Mouse (Mus musculus): Measurements from ENCODE around the gene Olfr122. TPM values are rescaled to one million over a fixed set of nuclear protein-coding genes. Genes with fewer than 3 reads are reported as not detected.

The Olfr122 gene
- polyA plus RNA-seq (2015; fragmentation: Nextera tagmentation; extraction: Ambion mirVana) = 0.16 TPM in 1 of 2 replicates, not detected in the other

- H3K4me1 ChIP-seq = no peaks in the 10 kb centered on the region
- H3K27ac ChIP-seq (replicated peaks) = no peak within 1 kb of the TSS
- no peaks in the 10 kb centered on the region for H3K27me3 ChIP-seq
- ATAC-seq (ENCODE audit: insufficient number of reproducible peaks, low FRiP score, low TSS enrichment, low read depth) = no peak
- 82% methylated on average over 4 of the region's 4 CpGs for WGBS
- no peak within 1 kb of the TSS for H3K4me2 ChIP-seq (replicated peaks)
- no peaks in the 10 kb centered on the region for H3K9me3 ChIP-seq (replicated peaks)
- no peak within 1 kb of the TSS for H3K9ac ChIP-seq
- no peak within 1 kb of the TSS for H3K4me3 ChIP-seq (replicated peaks)
- no peaks in the 10 kb centered on the region for H3K36me3 ChIP-seq
These were observed at the start of gene Olfr122 for GRCm38 (mm10) chr17:37768307-37768706. Gene Olfr122 (plus strand): TSS chr17:37768607.

GRCm38 (mm10) chr17:37721508-37721907 is 46.9 kb upstream of the Olfr122 start, which contains the start of gene Olfr120:
Gene Olfr120 (plus strand): TSS chr17:37721808.
- Histone ChIP-seq H3K27me3 (no peaks in the 10 kb centered on the region), H3K9me3 (replicated peaks) (no peaks in the 10 kb centered on the region), H3K4me3 (replicated peaks) (no peak within 1 kb of the TSS), H3K36me3 (no peaks in the 10 kb centered on the region), H3K27ac (replicated peaks) (no peak within 1 kb of the TSS), H3K9ac (no peak within 1 kb of the TSS), H3K4me1 (no peaks in the 10 kb centered on the region), H3K4me2 (replicated peaks) (no peak within 1 kb of the TSS)
- 74% methylated on average over 1 of the region's 1 CpGs for WGBS
- no peak for ATAC-seq (ENCODE audit: insufficient number of reproducible peaks, low FRiP score, low TSS enrichment, low read depth)

GRCm38 (mm10) chr17:37738070-37738469 is 30.3 kb upstream of the Olfr122 start:
- no peaks in the 10 kb centered on the region for H3K36me3 ChIP-seq
- no peak for ATAC-seq (ENCODE audit: insufficient number of reproducible peaks, low FRiP score, low TSS enrichment, low read depth)
- no peaks in the 10 kb centered on the region for H3K9me3 ChIP-seq (replicated peaks)
- 59% methylated on average over 7 of the region's 7 CpGs for WGBS
- no peaks in the 10 kb centered on the region for H3K4me1 ChIP-seq
- H3K4me3 ChIP-seq (replicated peaks) = no peak overlapping the region
- no peak overlapping the region for H3K9ac ChIP-seq
- H3K27ac ChIP-seq (replicated peaks) = no peak overlapping the region
- no peaks in the 10 kb centered on the region for H3K27me3 ChIP-seq
- H3K4me2 ChIP-seq (replicated peaks) = no peak overlapping the region

DNA sequence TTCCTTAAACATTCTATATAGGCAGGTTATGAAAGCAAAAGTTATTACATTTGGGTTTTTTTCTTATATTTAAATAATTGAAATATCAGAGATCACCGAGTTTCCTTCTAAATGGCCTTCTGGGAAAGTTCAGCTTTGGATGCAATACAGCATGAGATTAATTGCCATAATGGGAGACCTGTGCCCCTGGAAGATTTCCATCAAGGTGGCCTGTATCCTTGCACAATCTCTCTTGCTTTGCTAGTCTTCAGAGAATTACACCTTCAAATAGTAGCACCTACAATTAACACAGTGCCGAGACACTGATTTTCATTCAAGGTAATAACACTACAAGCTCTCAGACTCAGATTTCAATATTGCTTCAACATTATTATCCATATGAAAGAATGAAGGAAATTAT is 24.8 kb downstream of the Olfr122 start, which contains the start of gene Olfr123:
Gene Olfr123 (plus strand): TSS at position 301 of the 400 bp plus-strand sequence.
- H3K4me2 ChIP-seq (replicated peaks) = no peak within 1 kb of the TSS
- no peaks in the 10 kb centered on the region for H3K4me1 ChIP-seq
- no peak within 1 kb of the TSS for H3K9ac ChIP-seq
- H3K36me3 ChIP-seq = no peaks in the 10 kb centered on the region
- no peak for ATAC-seq (ENCODE audit: insufficient number of reproducible peaks, low FRiP score, low TSS enrichment, low read depth)
- WGBS = 93% methylated on average over 2 of the region's 2 CpGs
- no peak within 1 kb of the TSS for H3K27ac ChIP-seq (replicated peaks)
- no peaks in the 10 kb centered on the region for H3K9me3 ChIP-seq (replicated peaks)
- no peak within 1 kb of the TSS for H3K4me3 ChIP-seq (replicated peaks)
- H3K27me3 ChIP-seq = no peaks in the 10 kb centered on the region

DNA sequence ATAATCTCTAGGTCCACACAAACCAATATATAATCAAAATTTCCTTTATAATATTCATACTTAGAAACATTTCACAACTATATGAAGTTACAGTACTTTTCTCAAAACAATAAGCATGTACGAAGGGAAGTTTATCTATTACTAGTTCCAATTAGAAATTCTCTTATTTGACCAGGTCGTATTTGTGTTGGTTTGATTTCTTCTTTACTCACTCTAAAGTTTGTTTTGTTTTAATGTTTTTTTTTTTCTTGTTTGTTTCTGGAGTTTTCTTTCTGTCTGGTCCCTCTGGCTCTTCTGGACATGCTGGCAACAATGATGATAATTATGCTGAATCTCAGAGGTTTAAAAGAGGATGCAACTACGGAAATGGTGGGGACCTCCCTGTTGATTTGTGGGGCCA is 31.2 kb downstream of the Olfr122 start, which contains the start of gene Olfr124:
Gene Olfr124 (plus strand): TSS at position 301 of the 400 bp plus-strand sequence.
- Histone ChIP-seq H3K9ac (no peak within 1 kb of the TSS), H3K36me3 (no peaks in the 10 kb centered on the region), H3K4me1 (no peaks in the 10 kb centered on the region), H3K4me3 (replicated peaks) (no peak within 1 kb of the TSS), H3K27ac (replicated peaks) (no peak within 1 kb of the TSS), H3K9me3 (replicated peaks) (no peaks in the 10 kb centered on the region), H3K27me3 (no peaks in the 10 kb centered on the region), H3K4me2 (replicated peaks) (no peak within 1 kb of the TSS)
- no peak for ATAC-seq (ENCODE audit: insufficient number of reproducible peaks, low FRiP score, low TSS enrichment, low read depth)
- 84% methylated on average over 3 of the region's 3 CpGs for WGBS

Other genes starting within 250 kb of the Olfr122 start
- not detected in 2 replicates for gene Olfr112, start 199.2 kb upstream of the Olfr122 start, polyA plus RNA-seq (2015; fragmentation: Nextera tagmentation; extraction: Ambion mirVana)
- gene Olfr113, start 190.9 kb upstream of the Olfr122 start, polyA plus RNA-seq (2015; fragmentation: Nextera tagmentation; extraction: Ambion mirVana) = not detected in 2 replicates
- not detected in 2 replicates for gene Olfr114, start 175.9 kb upstream of the Olfr122 start, polyA plus RNA-seq (2015; fragmentation: Nextera tagmentation; extraction: Ambion mirVana)
- gene Olfr115, start 141.5 kb upstream of the Olfr122 start, polyA plus RNA-seq (2015; fragmentation: Nextera tagmentation; extraction: Ambion mirVana) = 0.21 TPM in 1 of 2 replicates, not detected in the other
- gene Olfr116, start 141.4 kb upstream of the Olfr122 start, polyA plus RNA-seq (2015; fragmentation: Nextera tagmentation; extraction: Ambion mirVana) = 0.11 TPM in 1 of 2 replicates, not detected in the other
- gene Olfr117, start 104.8 kb upstream of the Olfr122 start, polyA plus RNA-seq (2015; fragmentation: Nextera tagmentation; extraction: Ambion mirVana) = not detected in 2 replicates
- gene Olfr118, start 101.6 kb upstream of the Olfr122 start, polyA plus RNA-seq (2015; fragmentation: Nextera tagmentation; extraction: Ambion mirVana) = not detected in 2 replicates
- gene Olfr119, start 72.0 kb upstream of the Olfr122 start, polyA plus RNA-seq (2015; fragmentation: Nextera tagmentation; extraction: Ambion mirVana) = not detected in 2 replicates
- gene Olfr120, start 46.8 kb upstream of the Olfr122 start, polyA plus RNA-seq (2015; fragmentation: Nextera tagmentation; extraction: Ambion mirVana) = not detected in 2 replicates
- not detected in 2 replicates for gene Olfr121, start 19.8 kb upstream of the Olfr122 start, polyA plus RNA-seq (2015; fragmentation: Nextera tagmentation; extraction: Ambion mirVana)
- not detected in 2 replicates for gene Olfr123, start 24.9 kb downstream of the Olfr122 start, polyA plus RNA-seq (2015; fragmentation: Nextera tagmentation; extraction: Ambion mirVana)
- 0.04 and 0.09 TPM in 2 replicates for gene Olfr124, start 31.3 kb downstream of the Olfr122 start, polyA plus RNA-seq (2015; fragmentation: Nextera tagmentation; extraction: Ambion mirVana)
- gene Olfr125, start 64.3 kb downstream of the Olfr122 start, polyA plus RNA-seq (2015; fragmentation: Nextera tagmentation; extraction: Ambion mirVana) = 0.13 TPM in 1 of 2 replicates, not detected in the other
- gene Olfr126, start 78.9 kb downstream of the Olfr122 start, polyA plus RNA-seq (2015; fragmentation: Nextera tagmentation; extraction: Ambion mirVana) = not detected in 2 replicates
- not detected in 2 replicates for gene Olfr127, start 131.8 kb downstream of the Olfr122 start, polyA plus RNA-seq (2015; fragmentation: Nextera tagmentation; extraction: Ambion mirVana)
- not detected in 2 replicates for gene Olfr128, start 151.9 kb downstream of the Olfr122 start, polyA plus RNA-seq (2015; fragmentation: Nextera tagmentation; extraction: Ambion mirVana)
- gene Olfr761, start 184.5 kb downstream of the Olfr122 start, polyA plus RNA-seq (2015; fragmentation: Nextera tagmentation; extraction: Ambion mirVana) = not detected in 2 replicates

Measured in embryonic facial prominence, embryonic 15.5 days (tissue).